Mouse (Mus musculus) retina, postnatal 7 days (tissue): ENCODE results near the gene Abhd14b.

Experiments used
- DNase-seq: peaks from one replicate; pipeline ENCODE4 v3.0.0-alpha.2; 2012; ENCODE audit warnings: low read depth, low spot score

Abhd14b gene

DNA sequence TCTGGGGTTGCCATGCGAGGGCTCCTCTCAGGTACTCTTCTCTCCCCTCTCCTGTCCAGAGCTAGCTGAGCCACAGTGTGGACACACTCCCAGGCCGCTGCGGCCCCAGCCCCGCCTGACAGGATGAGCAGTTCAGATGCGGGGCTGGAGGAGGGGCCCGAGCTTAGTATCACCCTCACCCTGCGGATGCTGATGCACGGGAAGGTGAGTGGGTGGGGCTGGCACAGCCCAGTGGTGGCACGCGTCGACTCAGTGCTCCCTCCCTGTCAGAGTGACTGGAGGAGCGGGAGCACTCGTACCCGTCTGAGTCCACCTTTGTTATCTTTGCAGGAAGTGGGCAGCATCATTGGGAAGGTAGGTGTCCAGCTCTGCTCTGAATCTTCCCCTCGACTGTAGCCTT is 12.7 kb downstream of the Abhd14b start:
- no peak for DNase-seq

DNA sequence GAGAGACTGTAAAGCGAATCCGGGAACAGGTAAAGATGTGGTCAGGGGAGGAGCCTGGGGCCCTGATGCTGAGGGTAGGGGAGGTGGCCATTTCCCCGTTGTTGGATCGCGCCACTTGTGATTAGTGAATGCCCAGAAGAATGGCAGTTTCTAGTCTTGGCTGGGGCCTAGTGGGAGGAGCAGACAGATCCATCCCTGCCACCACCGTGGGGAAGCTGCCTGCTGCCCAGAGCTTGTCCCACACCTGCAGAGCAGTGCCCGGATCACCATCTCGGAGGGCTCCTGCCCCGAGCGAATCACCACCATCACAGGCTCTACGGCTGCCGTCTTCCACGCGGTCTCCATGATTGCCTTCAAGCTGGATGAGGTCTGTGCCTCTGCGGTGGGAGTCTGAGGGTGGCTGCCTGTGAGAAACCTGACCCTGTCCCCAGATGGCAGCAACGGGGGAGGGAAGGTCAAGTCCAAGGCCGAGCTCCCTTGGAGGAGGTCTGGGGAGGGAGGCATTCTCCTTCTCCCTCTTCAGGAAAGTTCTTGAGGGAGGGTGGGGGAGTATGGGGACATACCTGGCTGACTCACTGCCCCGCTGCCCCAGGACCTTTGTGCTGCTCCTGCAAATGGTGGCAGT is 13.3 kb downstream of the Abhd14b start:
- no peak for DNase-seq

- no peak for DNase-seq
Measured at GRCm38 (mm10) chr9:106461026-106461415, 13.8 kb downstream of the Abhd14b start.

- no peak for DNase-seq
Measured at GRCm38 (mm10) chr9:106461641-106462429, 14.6 kb downstream of the Abhd14b start.

DNA sequence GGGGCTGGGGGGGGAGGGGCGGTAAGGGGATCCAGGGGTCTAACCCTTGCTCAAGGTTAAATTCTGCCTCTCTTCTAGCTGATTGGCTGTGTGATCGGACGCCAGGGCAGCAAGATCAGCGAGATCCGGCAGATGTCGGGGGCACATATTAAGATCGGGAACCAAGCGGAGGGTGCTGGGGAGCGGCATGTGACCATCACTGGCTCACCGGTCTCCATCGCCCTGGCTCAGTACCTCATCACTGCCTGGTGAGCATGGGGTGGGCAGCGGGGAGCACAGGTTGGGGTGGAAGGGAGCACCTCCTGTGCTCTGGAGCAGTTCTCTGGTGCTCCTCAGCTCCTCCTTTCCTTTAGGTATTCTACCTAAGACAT is 15.2 kb downstream of the Abhd14b start:
- no peak for DNase-seq

DNA sequence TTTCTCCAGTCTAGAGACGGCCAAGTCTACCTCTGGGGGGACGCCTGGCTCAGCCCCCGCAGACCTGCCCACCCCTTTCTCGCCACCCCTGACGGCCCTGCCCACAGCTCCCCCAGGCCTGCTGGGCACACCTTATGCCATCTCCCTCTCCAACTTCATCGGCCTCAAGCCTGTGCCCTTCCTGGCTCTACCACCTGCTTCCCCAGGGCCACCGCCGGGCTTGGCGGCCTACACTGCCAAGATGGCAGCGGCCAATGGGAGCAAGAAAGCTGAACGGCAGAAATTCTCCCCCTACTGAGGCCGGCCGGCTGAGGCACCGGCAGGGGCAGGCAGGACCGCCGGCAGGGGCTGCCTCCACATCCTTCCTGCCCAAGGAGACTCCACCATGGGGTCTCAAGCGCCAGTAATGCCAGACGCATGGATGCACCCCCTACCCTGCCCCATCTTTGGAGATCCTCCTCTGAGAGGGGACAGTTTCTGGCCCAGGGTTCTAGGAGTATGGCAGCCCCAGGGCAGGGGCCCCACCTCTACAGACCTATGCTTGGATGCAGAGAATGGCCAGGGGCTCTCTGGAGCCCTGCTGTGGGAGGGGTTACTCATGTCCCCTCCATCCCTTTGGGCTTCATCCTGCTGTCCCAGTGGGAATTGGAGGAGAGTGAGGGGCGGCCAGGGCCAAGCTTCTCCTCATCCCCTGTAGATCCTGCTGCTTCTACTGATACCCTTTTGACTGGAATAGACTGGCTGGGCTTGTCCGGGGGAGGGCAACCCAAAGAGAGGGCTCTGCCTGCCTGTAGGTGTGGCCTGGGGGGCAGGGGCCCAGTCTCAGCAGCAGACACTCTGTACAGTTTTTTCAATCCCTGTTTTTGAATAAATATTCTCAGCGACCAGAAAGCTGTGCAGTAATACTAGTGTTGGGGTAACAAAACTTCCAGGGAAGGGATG is 16.1 kb downstream of the Abhd14b start:
- no peak for DNase-seq

DNA sequence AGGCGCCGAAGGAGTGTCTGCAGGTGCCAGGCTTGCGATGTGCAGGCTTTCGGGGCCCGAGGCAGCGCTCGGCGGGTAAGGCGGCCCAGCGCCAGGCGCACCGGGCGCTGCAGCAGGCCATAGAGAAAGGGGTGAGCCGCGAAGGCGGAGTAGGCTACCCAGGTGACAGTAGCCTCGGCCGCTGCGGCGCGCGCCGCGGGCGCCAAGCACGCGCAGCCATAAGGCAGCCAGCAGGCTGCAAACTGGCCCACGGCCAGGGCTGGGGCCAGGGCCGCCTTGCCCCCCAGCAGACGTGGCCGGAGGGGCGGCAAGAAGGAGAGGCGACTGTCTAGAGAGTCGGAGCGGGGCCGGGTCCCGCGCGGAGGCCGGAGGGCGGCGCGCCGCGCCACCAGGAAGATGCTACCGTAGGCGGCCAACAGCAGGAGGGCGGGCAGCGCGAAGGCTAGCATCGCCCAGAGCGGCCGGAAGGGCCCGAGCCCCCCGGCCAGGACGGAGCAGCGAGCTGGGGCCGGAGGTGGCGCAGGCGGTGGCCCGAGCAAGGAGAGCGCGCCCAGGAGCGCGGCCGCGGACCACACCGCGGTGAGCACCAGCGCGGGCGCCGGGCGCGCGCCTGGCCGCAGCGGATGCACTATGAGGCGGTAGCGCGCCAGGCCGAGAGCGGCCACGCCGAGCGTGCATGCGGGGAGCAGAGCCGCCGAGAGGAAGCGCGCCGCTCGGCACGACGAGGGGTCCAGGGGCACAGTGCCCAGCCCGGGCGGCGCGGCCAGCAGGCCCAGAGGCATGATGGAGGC is 17.7 kb downstream of the Abhd14b start:
- peak; percentile 57 for DNase-seq

DNA sequence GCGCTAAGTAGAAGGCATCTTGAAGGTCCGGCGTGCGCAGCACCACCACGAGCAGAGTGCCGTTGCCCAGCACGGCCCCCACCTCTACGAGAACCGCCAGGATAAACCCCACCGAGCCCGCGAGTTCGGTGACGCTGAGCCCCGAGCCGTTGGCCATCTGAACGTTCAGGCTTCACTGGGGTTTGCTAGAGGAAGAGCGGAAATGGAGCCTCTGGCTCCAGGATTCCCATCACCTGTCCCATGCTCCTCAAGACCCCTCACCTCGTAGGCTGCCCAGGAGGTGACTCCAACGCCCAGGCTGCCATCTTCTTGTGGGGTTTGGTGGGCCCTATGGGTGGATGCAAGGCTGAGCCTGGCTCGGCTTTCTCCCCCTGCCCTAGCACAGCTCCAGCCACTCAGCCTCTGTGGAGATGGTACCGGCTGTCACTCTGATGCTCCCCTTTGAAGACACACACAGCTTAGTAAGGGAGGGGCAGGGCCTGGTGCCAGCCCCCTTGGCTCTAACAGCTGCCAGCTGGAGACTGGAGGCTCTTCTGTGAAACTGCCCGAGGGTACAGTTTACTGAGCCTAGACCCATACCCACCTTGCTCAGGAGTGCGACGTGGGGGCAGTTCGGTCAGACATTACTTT is 18.4 kb downstream of the Abhd14b start, which contains the start of gene Gpr62:
Gene Gpr62 (minus strand): TSS at position 368 of the 630 bp plus-strand sequence.
- no peak for DNase-seq

DNA sequence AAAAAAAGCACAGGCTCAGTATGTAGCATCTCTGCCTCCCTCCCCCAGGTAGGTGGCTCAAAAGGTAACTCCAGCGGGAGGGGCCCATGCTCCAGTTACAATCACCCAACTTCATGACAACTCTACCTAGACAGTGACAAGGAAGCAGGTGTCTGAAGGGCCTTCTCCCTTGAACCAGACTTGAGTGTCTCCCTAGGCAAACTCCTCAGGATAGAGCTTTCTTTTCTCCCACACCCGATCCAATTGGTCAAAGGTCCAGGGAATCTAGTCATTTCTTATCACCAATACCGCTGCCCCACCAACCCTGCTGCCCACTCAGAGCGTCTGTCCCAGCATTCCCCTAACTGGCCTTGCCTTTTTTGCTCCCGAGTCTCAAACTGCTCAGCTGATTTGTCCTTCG is 19.5 kb downstream of the Abhd14b start:
- DNase-seq: no peak

DNA sequence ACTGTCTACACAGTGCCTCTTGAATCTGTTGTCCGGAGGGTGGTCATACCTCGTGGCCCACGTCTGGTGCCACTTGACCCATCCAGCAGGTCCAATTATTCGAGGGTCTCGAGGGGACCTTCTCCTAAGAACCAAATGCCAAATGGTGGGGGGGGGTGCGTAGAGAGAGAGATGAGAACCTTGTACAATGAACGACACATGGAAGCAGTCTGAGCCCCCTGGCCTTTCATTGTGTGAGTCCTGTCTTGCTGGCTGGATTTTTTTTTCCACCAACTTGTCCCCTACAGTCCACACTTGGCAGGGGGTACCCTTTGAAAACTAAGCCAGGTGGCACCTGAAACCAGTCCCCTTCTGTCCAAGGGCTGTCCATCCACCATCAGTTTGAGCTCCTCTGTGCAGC is 20.5 kb downstream of the Abhd14b start:
- no peak for DNase-seq

DNA sequence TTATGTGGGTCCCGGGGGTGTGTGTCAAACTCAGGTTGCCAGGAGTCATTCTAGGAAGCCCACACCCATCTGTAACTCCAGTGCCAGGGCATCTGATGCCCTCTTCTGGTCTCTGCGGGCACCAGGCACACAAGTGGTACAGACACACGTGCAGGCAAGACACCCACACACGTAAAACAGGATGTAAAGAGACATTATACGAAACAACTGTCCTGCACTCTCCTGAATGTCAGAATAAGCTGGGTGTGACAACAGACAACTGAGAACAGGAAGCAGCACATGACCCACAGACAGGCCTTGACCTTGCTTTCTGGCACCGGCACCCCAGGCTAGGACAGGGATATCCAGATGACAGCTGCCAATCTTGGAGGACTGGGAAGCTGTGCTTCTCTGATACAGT is 22.1 kb downstream of the Abhd14b start:
- no peak for DNase-seq

DNA sequence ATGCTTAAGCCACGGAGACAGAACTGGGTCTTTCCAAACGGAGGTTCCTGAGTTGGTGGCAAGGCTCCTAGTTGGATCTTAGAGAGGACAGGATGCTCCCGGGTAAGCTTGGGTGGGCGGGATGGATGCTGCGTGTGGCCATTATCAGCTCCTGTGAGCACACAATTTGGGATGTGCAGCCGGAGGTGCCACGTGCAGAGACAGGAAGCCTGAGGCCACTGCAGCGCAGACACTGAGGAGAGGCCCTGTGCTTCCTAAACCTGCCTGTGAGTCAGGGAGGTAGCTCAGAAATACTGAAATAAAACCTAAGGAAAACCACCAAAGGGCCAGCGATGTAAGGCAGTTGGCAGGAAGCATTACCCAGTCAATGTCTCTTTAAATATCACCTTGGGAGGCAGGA is 22.5 kb downstream of the Abhd14b start:
- no peak for DNase-seq

DNA sequence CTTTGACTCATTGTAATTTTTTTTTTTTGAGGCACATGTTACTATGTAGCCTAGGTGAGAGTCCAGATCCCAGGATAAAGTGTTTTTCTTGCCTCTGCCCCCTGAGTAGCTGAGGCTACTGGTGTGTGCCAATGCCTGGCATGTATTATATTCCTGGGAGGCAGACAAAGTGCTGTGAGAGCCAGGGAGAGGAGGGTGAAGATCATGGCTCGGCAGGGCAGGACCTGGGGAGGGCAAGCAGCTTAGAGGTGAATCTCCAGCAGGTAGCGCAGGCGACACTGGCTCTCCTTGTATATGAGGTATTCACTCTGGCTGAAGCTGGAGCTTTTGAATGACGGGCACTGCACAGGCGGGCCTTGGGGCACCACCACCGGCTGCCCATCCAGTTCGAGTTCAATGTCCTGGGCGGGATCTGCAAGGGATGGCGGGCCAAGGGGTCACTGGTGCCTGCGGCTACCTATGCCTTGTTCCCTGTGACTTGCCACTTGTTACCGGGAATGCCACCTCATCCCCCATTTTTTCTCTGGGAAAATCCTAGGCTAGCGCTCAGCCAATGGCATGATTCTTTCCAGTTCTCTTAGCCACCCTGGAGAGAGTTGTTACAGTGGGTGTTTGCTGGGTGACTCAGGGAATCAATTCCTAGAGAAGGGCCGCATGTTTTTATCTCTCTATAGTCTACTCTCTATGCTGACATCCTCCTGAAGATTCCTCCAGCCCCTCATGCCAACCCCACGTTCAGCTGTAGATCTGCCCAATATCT is 23.9 kb downstream of the Abhd14b start:
- no peak for DNase-seq

DNA sequence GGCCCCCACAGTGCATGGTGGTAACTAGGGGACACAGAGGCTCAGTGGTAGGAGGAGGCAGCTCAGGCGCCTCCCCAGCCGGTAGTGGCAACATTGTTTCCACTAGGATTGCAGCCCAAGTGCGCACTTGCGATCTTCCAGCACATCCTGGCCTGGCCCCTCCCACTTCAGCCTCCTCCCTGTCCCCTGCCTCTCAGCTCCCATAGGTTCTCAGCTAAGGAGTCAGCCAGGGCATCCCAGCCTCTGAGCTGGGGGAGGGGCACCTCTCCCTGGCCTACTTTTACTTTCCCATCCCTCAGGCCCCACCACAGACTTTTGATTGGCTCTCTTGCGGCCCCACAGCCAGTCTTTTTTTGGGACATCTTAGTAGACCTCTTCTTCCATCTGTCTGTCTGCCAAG is 24.6 kb downstream of the Abhd14b start:
- DNase-seq: no peak

DNA sequence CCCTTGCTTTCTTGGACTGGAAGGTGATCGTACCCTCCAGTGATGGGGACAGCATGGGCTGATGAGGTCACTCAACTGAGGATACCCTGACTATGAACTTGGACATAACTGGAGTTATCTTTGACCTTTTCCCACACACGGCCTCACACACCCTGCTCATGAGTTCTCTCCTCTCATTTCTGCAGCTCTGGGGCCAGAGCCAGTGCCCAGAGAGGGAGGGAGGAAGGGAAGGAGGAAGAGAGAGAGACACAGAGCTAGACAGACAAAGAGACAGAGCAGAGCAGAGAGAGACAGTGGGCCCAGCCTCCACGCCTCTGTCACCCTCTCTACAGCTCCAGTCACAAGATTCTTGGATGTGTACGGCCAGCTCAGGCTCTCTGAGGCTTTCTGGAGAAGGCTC is 25.1 kb downstream of the Abhd14b start:
- DNase-seq: no peak

DNA sequence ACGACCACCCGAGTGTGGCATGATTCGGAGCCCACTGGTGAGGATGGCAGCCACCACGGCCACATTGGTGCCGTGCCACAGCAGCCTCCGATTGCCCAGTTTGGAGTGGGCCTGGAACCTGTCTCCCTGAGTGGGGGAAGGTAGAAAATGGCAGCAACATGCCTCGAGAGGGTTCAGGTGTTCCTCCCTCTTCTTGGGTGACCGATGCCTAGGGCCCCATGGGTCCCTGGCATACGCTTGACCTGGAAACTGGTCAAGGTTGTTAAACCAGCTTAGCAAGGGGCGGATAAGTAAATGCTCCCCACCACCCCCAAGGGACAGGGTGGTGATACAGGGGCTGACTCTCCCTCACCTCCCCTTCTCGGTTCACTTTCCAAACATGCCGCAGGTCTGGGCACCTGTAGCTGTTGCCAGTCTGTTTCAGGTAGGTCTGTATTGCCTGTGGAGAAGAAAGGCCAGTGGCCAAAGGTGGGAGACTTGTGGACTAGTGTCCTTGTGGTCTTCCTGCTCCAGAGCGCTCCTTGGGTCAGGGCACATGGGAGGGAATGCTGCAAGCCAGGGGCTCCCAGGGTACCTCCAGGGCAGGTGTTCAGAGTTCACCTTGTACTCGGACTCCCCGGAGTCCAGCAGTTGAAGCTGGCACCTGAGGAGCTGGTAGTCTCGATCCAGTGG is 26.0 kb downstream of the Abhd14b start:
- DNase-seq: no peak

- DNase-seq: no peak
Measured at GRCm38 (mm10) chr9:106473753-106474105, 26.5 kb downstream of the Abhd14b start.

GRCm38 (mm10) chr9:106474456-106474855 is 27.2 kb downstream of the Abhd14b start:
- DNase-seq: peak; percentile 57

GRCm38 (mm10) chr9:106475046-106475445 is 27.8 kb downstream of the Abhd14b start:
- DNase-seq: no peak

- no peak for DNase-seq
Measured at GRCm38 (mm10) chr9:106475663-106476001, 28.4 kb downstream of the Abhd14b start, which contains the start of gene Rrp9. Gene Rrp9, plus strand, starts transcription at chr9:106475963.
